Mouse (Mus musculus) cerebellum, adult 11-12 months (tissue): Measurements from ENCODE around the gene Tef.

Experiments
- DNase-seq: peaks from one replicate; pipeline ENCODE4 v3.0.0; 2022

Tef gene

GRCm38 (mm10) chr15:81852411-81853000 lies 50.3 kb downstream of the Tef start:
- peak; percentile 75 for DNase-seq

GRCm38 (mm10) chr15:81853081-81853480 lies 50.9 kb downstream of the Tef start:
- DNase-seq, result peak; percentile 28

GRCm38 (mm10) chr15:81856030-81856790 lies 54.0 kb downstream of the Tef start:
- DNase-seq, result peak; percentile 95

- DNase-seq, result peak; percentile 66
Observed at GRCm38 (mm10) chr15:81856938-81857723, 54.9 kb downstream of the Tef start.

GRCm38 (mm10) chr15:81857724-81858116 lies 55.5 kb downstream of the Tef start:
- DNase-seq, result no peak

GRCm38 (mm10) chr15:81858138-81858516 lies 55.9 kb downstream of the Tef start:
- DNase-seq, result peak; percentile 93

GRCm38 (mm10) chr15:81858517-81859329 lies 56.5 kb downstream of the Tef start, which contains the start of gene Tob2:
TSS of gene Tob2 (minus strand) at chr15:81858796.
- peak; percentile 87 for DNase-seq

- peak; percentile 93 for DNase-seq
Observed at GRCm38 (mm10) chr15:81859330-81860255, 57.4 kb downstream of the Tef start.

- DNase-seq, result peak; percentile 65
Observed at GRCm38 (mm10) chr15:81860471-81861135, 58.4 kb downstream of the Tef start.

- no peak for DNase-seq
Observed at GRCm38 (mm10) chr15:81864238-81864637, 62.0 kb downstream of the Tef start.

- no peak for DNase-seq
Observed at GRCm38 (mm10) chr15:81869985-81870384, 67.8 kb downstream of the Tef start.

- peak; percentile 83 for DNase-seq
Observed at GRCm38 (mm10) chr15:81871604-81872261, 69.5 kb downstream of the Tef start, which contains the start of gene Phf5a. TSS of gene Phf5a (minus strand) at chr15:81871911.

GRCm38 (mm10) chr15:81872262-81873136 lies 70.3 kb downstream of the Tef start, which contains the start of gene Aco2:
TSS of gene Aco2 (plus strand) at chr15:81872309.
- peak; percentile 99 for DNase-seq
